Mouse (Mus musculus): ENCODE measurements around the gene Cd8b1. TPM values are rescaled to one million over a fixed set of nuclear protein-coding genes. Genes with fewer than 3 reads are reported as not detected.

The Cd8b1 gene
- total and polyA plus RNA-seq, 2 experiments = 0.18 TPM

GRCm38 (mm10) chr6:71374311-71374829, 51.8 kb downstream of the Cd8b1 start:
- Histone ChIP-seq H3K36me3 (ENCODE audit: control insufficient read depth, insufficient read depth, low read length) (no peaks in the 10 kb centered on the region), H3K9ac (ENCODE audit: low read depth, low read length) (no peak overlapping the region), H3K4me1 (ENCODE audit: control insufficient read depth, insufficient read depth, low read length) (no peaks in the 10 kb centered on the region), H3K79me2 (ENCODE audit: control insufficient read depth, insufficient read depth, low read length) (no peaks in the 10 kb centered on the region), H3K27ac (replicated peaks; ENCODE audit: insufficient read depth, low read depth, low read length) (no peak overlapping the region), H3K4me3 (ENCODE audit: insufficient read depth, low read depth, low read length) (no peak overlapping the region), H3K27me3 (ENCODE audit: control insufficient read depth, insufficient read depth, low read length) (no peaks in the 10 kb centered on the region)
- no peak for DNase-seq (ENCODE audit: extremely low read depth, low read depth, low spot score)
- TF ChIP-seq POLR2A (IDR thresholded peaks at IDR 0.05; ENCODE audit: extremely low read depth, insufficient read depth, low read length) (no peak), CTCF (IDR thresholded peaks at IDR 0.05; ENCODE audit: low read depth, low read length) (no peak)
- 90% methylated on average over 19 of the region's 19 CpGs for WGBS

- H3K27me3 ChIP-seq (ENCODE audit: control insufficient read depth, insufficient read depth, low read length) = no peaks in the 10 kb centered on the region
- DNase-seq (ENCODE audit: extremely low read depth, low read depth, low spot score) = no peak
- no peak overlapping the region for H3K27ac ChIP-seq (replicated peaks; ENCODE audit: insufficient read depth, low read depth, low read length)
- no peaks in the 10 kb centered on the region for H3K79me2 ChIP-seq (ENCODE audit: control insufficient read depth, insufficient read depth, low read length)
- no peaks in the 10 kb centered on the region for H3K4me1 ChIP-seq (ENCODE audit: control insufficient read depth, insufficient read depth, low read length)
- H3K4me3 ChIP-seq (ENCODE audit: insufficient read depth, low read depth, low read length) = no peak overlapping the region
- TF ChIP-seq POLR2A (IDR thresholded peaks at IDR 0.05; ENCODE audit: extremely low read depth, insufficient read depth, low read length) (no peak), CTCF (IDR thresholded peaks at IDR 0.05; ENCODE audit: low read depth, low read length) (no peak)
- H3K36me3 ChIP-seq (ENCODE audit: control insufficient read depth, insufficient read depth, low read length) = no peaks in the 10 kb centered on the region
- 100% methylated on average over 2 of the region's 2 CpGs for WGBS
- no peak overlapping the region for H3K9ac ChIP-seq (ENCODE audit: low read depth, low read length)
Measured at GRCm38 (mm10) chr6:71374921-71375320, 52.3 kb downstream of the Cd8b1 start.

- WGBS = 97% methylated on average over 13 of the region's 13 CpGs
Measured at GRCm38 (mm10) chr6:71376711-71377110, 54.1 kb downstream of the Cd8b1 start.

GRCm38 (mm10) chr6:71381654-71382053, 59.1 kb downstream of the Cd8b1 start:
- H3K27me3 ChIP-seq (ENCODE audit: control insufficient read depth, insufficient read depth, low read length) = no peaks in the 10 kb centered on the region
- no peak overlapping the region for H3K27ac ChIP-seq (replicated peaks; ENCODE audit: insufficient read depth, low read depth, low read length)
- no peaks in the 10 kb centered on the region for H3K4me1 ChIP-seq (ENCODE audit: control insufficient read depth, insufficient read depth, low read length)
- H3K79me2 ChIP-seq (ENCODE audit: control insufficient read depth, insufficient read depth, low read length) = no peaks in the 10 kb centered on the region
- 89% methylated on average over 5 of the region's 5 CpGs for WGBS
- H3K36me3 ChIP-seq (ENCODE audit: control insufficient read depth, insufficient read depth, low read length) = no peaks in the 10 kb centered on the region
- DNase-seq (ENCODE audit: extremely low read depth, low read depth, low spot score) = no peak
- no peak overlapping the region for H3K9ac ChIP-seq (ENCODE audit: low read depth, low read length)
- H3K4me3 ChIP-seq (ENCODE audit: insufficient read depth, low read depth, low read length) = no peak overlapping the region
- TF ChIP-seq POLR2A (IDR thresholded peaks at IDR 0.05; ENCODE audit: extremely low read depth, insufficient read depth, low read length) = no peak
- no peak for TF ChIP-seq CTCF (IDR thresholded peaks at IDR 0.05; ENCODE audit: low read depth, low read length)

More at GRCm38 (mm10) chr6:71376711-71377110, 54.1 kb downstream of the Cd8b1 start:
- no peak overlapping the region for H3K27ac ChIP-seq (replicated peaks; ENCODE audit: insufficient read depth, low read depth, low read length)
- no peaks in the 10 kb centered on the region for H3K36me3 ChIP-seq (ENCODE audit: control insufficient read depth, insufficient read depth, low read length)
- H3K79me2 ChIP-seq (ENCODE audit: control insufficient read depth, insufficient read depth, low read length) = no peaks in the 10 kb centered on the region
- H3K27me3 ChIP-seq (ENCODE audit: control insufficient read depth, insufficient read depth, low read length) = no peaks in the 10 kb centered on the region
- no peak overlapping the region for H3K4me3 ChIP-seq (ENCODE audit: insufficient read depth, low read depth, low read length)
- no peaks in the 10 kb centered on the region for H3K4me1 ChIP-seq (ENCODE audit: control insufficient read depth, insufficient read depth, low read length)
- TF ChIP-seq CTCF (IDR thresholded peaks at IDR 0.05; ENCODE audit: low read depth, low read length) (no peak), POLR2A (IDR thresholded peaks at IDR 0.05; ENCODE audit: extremely low read depth, insufficient read depth, low read length) (no peak)
- no peak for DNase-seq (ENCODE audit: extremely low read depth, low read depth, low spot score)
- no peak overlapping the region for H3K9ac ChIP-seq (ENCODE audit: low read depth, low read length)

Other genes starting within 250 kb of the Cd8b1 start
- gene Thnsl2, start 178.3 kb upstream of the Cd8b1 start, total RNA-seq (2014; rRNA removed) = 54.5 and 69.7 TPM in 2 replicates
- 50.1 and 57.4 TPM in 2 replicates for gene Thnsl2, start 178.3 kb upstream of the Cd8b1 start, polyA plus RNA-seq (2012; rRNA removed)
- gene Fabp1, start 123.0 kb upstream of the Cd8b1 start, total RNA-seq (2014; rRNA removed) = 4,448 and 10,515 TPM in 2 replicates
- 1,879 and 1,952 TPM in 2 replicates for gene Fabp1, start 123.0 kb upstream of the Cd8b1 start, polyA plus RNA-seq (2012; rRNA removed)
- gene Krcc1, start 51.1 kb upstream of the Cd8b1 start, total RNA-seq (2014; rRNA removed) = 52.7 and 56.6 TPM in 2 replicates
- gene Krcc1, start 51.1 kb upstream of the Cd8b1 start, polyA plus RNA-seq (2012; rRNA removed) = 9.0 and 9.5 TPM in 2 replicates
- gene Smyd1, start 555 bp upstream of the Cd8b1 start, total RNA-seq (2014; rRNA removed) = 2.0 and 3.7 TPM in 2 replicates
- gene Smyd1, start 555 bp upstream of the Cd8b1 start, polyA plus RNA-seq (2012; rRNA removed) = 1.3 and 1.5 TPM in 2 replicates
- gene Cd8a, start 50.6 kb downstream of the Cd8b1 start, total RNA-seq (2014; rRNA removed) = 0.13 and 0.18 TPM in 2 replicates
- 0.12 and 0.22 TPM in 2 replicates for gene Cd8a, start 50.6 kb downstream of the Cd8b1 start, polyA plus RNA-seq (2012; rRNA removed)
- gene Rmnd5a, start 117.8 kb downstream of the Cd8b1 start, total RNA-seq (2014; rRNA removed) = 125 and 136 TPM in 2 replicates
- 31.1 and 35.3 TPM in 2 replicates for gene Rmnd5a, start 117.8 kb downstream of the Cd8b1 start, polyA plus RNA-seq (2012; rRNA removed)
- 70.7 and 73.3 TPM in 2 replicates for gene Rnf103, start 171.1 kb downstream of the Cd8b1 start, total RNA-seq (2014; rRNA removed)
- 27.2 and 27.7 TPM in 2 replicates for gene Rnf103, start 171.1 kb downstream of the Cd8b1 start, polyA plus RNA-seq (2012; rRNA removed)
- gene Chmp3, start 221.0 kb downstream of the Cd8b1 start, total RNA-seq (2014; rRNA removed) = 44.3 and 49.6 TPM in 2 replicates
- gene Chmp3, start 221.0 kb downstream of the Cd8b1 start, polyA plus RNA-seq (2012; rRNA removed) = 22.9 and 24.0 TPM in 2 replicates

Measured in liver, adult 2 months (tissue).